Mouse (Mus musculus): ENCODE data around the gene Srp54b. TPM values are rescaled to one million over a fixed set of nuclear protein-coding genes. Genes with fewer than 3 reads are reported as not detected.
"Not testable (repeated sequence)": the region's sequence is repeated elsewhere in the genome, so short reads cannot be mapped to it uniquely, and the experiment has no call there.

The Srp54b gene
- total and polyA plus RNA-seq, 2 experiments from 2014 or later, result 28.0 to 50.7 TPM

DNA sequence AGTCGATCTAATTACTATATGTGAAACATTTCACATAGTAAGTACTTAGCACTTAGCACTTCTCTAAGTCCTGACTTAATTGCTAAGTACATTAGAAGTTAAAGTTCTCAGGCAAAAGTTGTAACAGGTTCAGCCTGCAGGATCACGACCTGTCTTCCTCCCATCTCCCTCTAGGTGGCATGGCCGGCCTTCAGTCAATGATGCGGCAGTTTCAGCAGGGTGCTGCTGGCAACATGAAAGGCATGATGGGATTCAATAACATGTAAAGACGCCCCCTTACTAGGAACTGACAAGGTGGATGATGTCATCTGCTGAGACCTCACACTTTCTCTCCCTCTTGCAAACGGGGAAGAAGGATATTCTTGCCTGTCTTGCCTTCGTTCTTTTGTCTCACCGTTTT, 32.8 kb downstream of the Srp54b start:
- H3K4me3 ChIP-seq (ENCODE audit: low read depth, low read length); ATAC-seq (ENCODE audit: insufficient read depth, low read depth); H3K27ac ChIP-seq (ENCODE audit: low read depth); H3K9ac ChIP-seq (replicated peaks; ENCODE audit: low read depth, low read length); DNase-seq (ENCODE audit: low spot score); H3K27me3 ChIP-seq (ENCODE audit: control insufficient read depth, insufficient read depth, low read length); H3K4me1 ChIP-seq (ENCODE audit: control insufficient read depth, insufficient read depth); H3K4me2 ChIP-seq (ENCODE audit: low read depth, low read length); H3K36me3 ChIP-seq (replicated peaks; ENCODE audit: control insufficient read depth, insufficient read depth, low read length); H3K9me3 ChIP-seq (replicated peaks; ENCODE audit: control insufficient read depth, low read length): not testable (repeated sequence)
- WGBS, result no CpG with 5 or more reads among the region's 8 CpGs

DNA sequence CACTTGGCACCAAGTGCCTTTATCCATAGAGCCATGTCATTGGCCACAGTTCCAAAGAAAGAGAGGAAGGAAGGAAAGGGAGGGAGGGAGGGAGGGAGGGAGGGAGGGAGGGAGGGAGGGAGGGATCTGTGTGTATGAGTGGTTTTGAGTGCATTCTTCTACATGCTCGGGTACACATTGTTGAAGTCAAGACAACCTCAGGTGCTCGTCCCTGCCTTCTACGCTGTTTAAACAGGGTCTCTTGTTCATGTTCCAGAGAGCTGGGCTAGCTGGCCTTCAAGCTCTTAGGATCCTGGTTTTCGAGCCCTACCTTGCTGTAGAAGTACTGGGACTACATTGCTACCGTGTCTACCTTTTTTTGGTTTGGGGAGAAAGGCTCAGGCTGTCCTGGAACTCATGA, 34.2 kb downstream of the Srp54b start:
- H3K36me3 ChIP-seq (replicated peaks; ENCODE audit: control insufficient read depth, insufficient read depth, low read length), result not testable (repeated sequence)

DNA sequence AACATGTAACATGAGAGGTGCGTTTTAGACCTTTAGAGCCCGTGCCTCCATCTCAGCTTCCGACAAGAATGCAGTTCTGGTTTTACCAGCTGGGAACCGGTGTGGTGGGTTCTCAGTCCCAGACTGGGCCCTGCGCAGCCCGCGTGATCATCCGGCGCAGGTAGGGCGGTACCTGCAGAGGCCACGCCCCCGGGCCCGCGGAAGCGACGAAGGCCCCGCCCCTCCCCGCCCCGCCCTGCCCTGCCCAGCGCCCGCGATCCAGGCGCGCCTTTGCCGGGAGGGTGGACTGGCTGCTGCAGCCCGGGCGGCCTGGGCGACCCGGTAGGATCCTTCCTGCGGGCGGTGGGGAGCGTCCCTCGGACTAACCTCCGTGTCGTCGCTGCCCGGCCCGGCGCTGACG, 44.4 kb downstream of the Srp54b start, which contains the start of gene 1700047I17Rik2:
1700047I17Rik2 (plus strand) TSS at position 287 of the 400 bp plus-strand sequence.
- H3K27me3 ChIP-seq (ENCODE audit: control insufficient read depth, insufficient read depth, low read length); DNase-seq (ENCODE audit: low spot score); H3K27ac ChIP-seq (ENCODE audit: low read depth); H3K9ac ChIP-seq (replicated peaks; ENCODE audit: low read depth, low read length); H3K36me3 ChIP-seq (replicated peaks; ENCODE audit: control insufficient read depth, insufficient read depth, low read length); H3K4me3 ChIP-seq (ENCODE audit: low read depth, low read length); H3K4me1 ChIP-seq (ENCODE audit: control insufficient read depth, insufficient read depth); H3K4me2 ChIP-seq (ENCODE audit: low read depth, low read length); H3K9me3 ChIP-seq (replicated peaks; ENCODE audit: control insufficient read depth, low read length): not testable (repeated sequence)
- peak; percentile 98 for ATAC-seq (ENCODE audit: insufficient read depth, low read depth)
- no CpG with 5 or more reads among the region's 40 CpGs for WGBS

More for the DNA sequence above, 34.2 kb downstream of the Srp54b start:
- H3K9ac ChIP-seq (replicated peaks; ENCODE audit: low read depth, low read length); H3K4me1 ChIP-seq (ENCODE audit: control insufficient read depth, insufficient read depth); H3K9me3 ChIP-seq (replicated peaks; ENCODE audit: control insufficient read depth, low read length); H3K4me2 ChIP-seq (ENCODE audit: low read depth, low read length); H3K27ac ChIP-seq (ENCODE audit: low read depth); DNase-seq (ENCODE audit: low spot score); H3K27me3 ChIP-seq (ENCODE audit: control insufficient read depth, insufficient read depth, low read length); ATAC-seq (ENCODE audit: insufficient read depth, low read depth); H3K4me3 ChIP-seq (ENCODE audit: low read depth, low read length): not testable (repeated sequence)
- WGBS, result no CpG with 5 or more reads among the region's 5 CpGs

DNA sequence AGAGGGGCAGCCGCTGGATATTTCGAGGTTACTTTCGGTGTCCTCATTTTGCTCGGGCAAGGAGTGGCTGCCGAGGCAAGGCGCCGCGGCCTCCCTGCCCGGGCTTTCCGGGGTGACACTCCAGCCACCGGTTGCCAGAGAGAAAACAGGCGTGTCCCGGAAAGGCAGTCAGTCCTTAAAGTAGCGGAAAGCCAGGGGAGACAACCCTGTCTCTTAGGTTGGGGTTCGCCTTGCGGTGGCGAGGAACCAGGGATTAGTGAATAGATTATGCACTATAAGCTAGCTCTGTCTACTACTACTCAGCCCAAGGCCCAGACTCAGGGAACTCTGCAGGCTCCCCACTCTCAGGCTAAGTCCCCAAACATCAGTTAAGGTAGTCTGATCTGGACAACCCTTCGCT, 44.9 kb downstream of the Srp54b start:
- DNase-seq (ENCODE audit: low spot score); H3K4me1 ChIP-seq (ENCODE audit: control insufficient read depth, insufficient read depth); H3K4me2 ChIP-seq (ENCODE audit: low read depth, low read length); H3K27ac ChIP-seq (ENCODE audit: low read depth); H3K4me3 ChIP-seq (ENCODE audit: low read depth, low read length); H3K36me3 ChIP-seq (replicated peaks; ENCODE audit: control insufficient read depth, insufficient read depth, low read length); H3K9me3 ChIP-seq (replicated peaks; ENCODE audit: control insufficient read depth, low read length); H3K9ac ChIP-seq (replicated peaks; ENCODE audit: low read depth, low read length); H3K27me3 ChIP-seq (ENCODE audit: control insufficient read depth, insufficient read depth, low read length): not testable (repeated sequence)
- WGBS, result no CpG with 5 or more reads among the region's 18 CpGs
- peak; percentile 63 for ATAC-seq (ENCODE audit: insufficient read depth, low read depth)

DNA sequence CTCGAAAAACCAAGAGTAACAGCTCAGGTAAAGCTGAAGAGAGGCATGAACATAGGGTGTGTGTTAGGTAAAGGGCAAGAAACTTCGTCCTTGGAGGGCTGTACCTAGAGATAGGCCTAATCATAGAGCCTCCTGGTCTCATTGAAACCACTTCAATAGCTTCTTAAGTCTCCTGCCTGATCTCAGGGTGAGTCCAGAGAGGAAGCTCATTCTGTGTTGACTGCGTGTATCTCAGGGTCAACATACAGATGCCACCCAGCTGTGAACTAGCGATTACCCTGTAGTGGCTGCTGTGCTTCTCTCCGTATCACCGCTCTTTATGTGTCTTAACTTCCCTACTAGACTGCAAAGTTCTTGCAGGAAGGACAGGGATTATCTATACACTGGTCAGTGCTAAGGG, 58.0 kb downstream of the Srp54b start:
- DNase-seq (ENCODE audit: low spot score); H3K27me3 ChIP-seq (ENCODE audit: control insufficient read depth, insufficient read depth, low read length); H3K27ac ChIP-seq (ENCODE audit: low read depth); H3K4me3 ChIP-seq (ENCODE audit: low read depth, low read length); H3K4me1 ChIP-seq (ENCODE audit: control insufficient read depth, insufficient read depth); ATAC-seq (ENCODE audit: insufficient read depth, low read depth); H3K9me3 ChIP-seq (replicated peaks; ENCODE audit: control insufficient read depth, low read length); H3K36me3 ChIP-seq (replicated peaks; ENCODE audit: control insufficient read depth, insufficient read depth, low read length); H3K4me2 ChIP-seq (ENCODE audit: low read depth, low read length); H3K9ac ChIP-seq (replicated peaks; ENCODE audit: low read depth, low read length): not testable (repeated sequence)
- no CpG with 5 or more reads among the region's 6 CpGs for whole genome bisulfite sequencing

DNA sequence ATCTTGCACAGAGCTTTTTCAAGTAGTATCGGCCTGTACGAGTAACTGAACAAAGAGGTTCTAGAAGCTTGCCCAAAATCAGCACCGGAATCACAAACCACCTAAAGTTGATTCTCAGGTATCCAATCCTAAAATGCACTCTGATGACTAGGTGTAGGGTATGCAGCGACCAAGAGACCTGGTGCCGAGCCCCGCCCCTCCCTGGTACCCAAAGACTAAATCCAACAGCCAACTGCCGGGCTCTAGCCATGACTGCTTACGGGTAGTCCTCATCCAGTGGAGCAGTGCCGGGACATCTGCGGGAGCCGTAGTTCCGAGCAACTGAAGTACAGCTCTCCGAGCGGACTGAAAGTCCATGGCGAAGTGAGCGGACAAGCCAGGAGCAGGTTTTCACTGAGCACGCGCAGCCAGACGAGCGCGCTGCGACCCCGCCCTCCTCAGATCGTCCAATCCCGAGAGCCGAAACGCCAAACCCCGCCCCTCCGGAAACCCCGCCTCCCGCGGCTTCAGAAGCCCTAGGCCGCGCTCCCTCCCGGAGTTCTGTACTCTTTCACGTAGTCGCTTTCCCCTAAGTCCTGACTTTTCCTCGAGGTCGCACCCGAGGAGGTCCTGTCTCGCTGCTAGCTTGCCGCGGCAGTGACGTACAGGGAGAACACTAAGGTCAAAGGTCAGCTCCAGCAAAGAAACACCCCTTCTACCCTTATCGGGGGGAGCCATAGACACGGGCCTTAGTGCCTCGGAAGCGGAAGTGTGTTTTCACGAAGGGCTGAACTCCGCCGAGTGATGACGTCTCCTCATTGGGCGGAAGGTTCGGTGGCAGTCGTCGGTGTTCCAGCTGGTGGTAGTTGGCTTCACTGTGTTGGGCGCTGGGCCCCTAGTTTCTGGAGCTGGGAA, 75.0 kb downstream of the Srp54b start, which contains the start of gene Srp54c:
Srp54c (plus strand) TSS at position 543 of the 894 bp plus-strand sequence.
- not testable (repeated sequence) for H3K9ac ChIP-seq (replicated peaks; ENCODE audit: low read depth, low read length); H3K36me3 ChIP-seq (replicated peaks; ENCODE audit: control insufficient read depth, insufficient read depth, low read length); H3K27me3 ChIP-seq (ENCODE audit: control insufficient read depth, insufficient read depth, low read length); H3K9me3 ChIP-seq (replicated peaks; ENCODE audit: control insufficient read depth, low read length); H3K4me1 ChIP-seq (ENCODE audit: control insufficient read depth, insufficient read depth); H3K4me2 ChIP-seq (ENCODE audit: low read depth, low read length); DNase-seq (ENCODE audit: low spot score)
- peak; percentile 96 for ATAC-seq (ENCODE audit: insufficient read depth, low read depth)
- WGBS, result no CpG with 5 or more reads among the region's 57 CpGs
- peak within 1 kb of the TSS; percentile 78 for H3K27ac ChIP-seq (ENCODE audit: low read depth)
- H3K4me3 ChIP-seq (ENCODE audit: low read depth, low read length), result peak within 1 kb of the TSS; percentile 38

DNA sequence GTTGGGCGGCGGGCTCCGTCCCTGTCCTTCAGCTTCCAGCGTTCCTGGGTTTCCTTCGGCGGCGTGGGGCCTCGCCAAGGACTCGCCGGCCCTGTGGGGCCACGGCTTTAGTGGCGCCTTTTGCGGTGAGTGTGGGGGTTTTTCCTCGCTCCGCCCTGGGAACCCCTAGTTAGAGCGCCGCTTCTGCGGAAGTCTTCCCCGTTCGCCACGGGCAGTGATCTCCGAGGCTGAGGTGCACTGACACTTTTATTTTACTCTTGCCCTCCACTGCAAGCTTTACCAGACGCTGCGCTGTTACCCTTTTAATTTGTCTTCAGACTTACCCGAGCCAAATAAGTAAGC, 75.6 kb downstream of the Srp54b start:
- H3K27ac ChIP-seq (ENCODE audit: low read depth), result peak overlapping the region; percentile 78
- WGBS, result 0% methylated on average over 9 of the region's 25 CpGs
- H3K9ac ChIP-seq (replicated peaks; ENCODE audit: low read depth, low read length); H3K9me3 ChIP-seq (replicated peaks; ENCODE audit: control insufficient read depth, low read length); H3K27me3 ChIP-seq (ENCODE audit: control insufficient read depth, insufficient read depth, low read length); H3K36me3 ChIP-seq (replicated peaks; ENCODE audit: control insufficient read depth, insufficient read depth, low read length); H3K4me1 ChIP-seq (ENCODE audit: control insufficient read depth, insufficient read depth); H3K4me2 ChIP-seq (ENCODE audit: low read depth, low read length); DNase-seq (ENCODE audit: low spot score): not testable (repeated sequence)
- peak; percentile 13 for ATAC-seq (ENCODE audit: insufficient read depth, low read depth)
- H3K4me3 ChIP-seq (ENCODE audit: low read depth, low read length), result peak overlapping the region; percentile 38
